Mouse (Mus musculus) MEL (cell line): ENCODE measurements around the gene Rnpepl1.
A peak's percentile ranks its signal among the peaks of the same experiment; 100 is the strongest.

ENCODE experiments used
- CTCF ChIP-seq, 3 experiments: IDR thresholded peaks in 2 of 3; conservative IDR thresholded peaks in 1 of 3; 2 replicates each; pipeline ENCODE4 v1.5.1; 2011 to 2012; ENCODE audit warnings: low read length in 3 of 3, low read depth in 2 of 3, mild to moderate bottlenecking in 2 of 3, improper control_type of control experiment in 1 of 3, inconsistent platforms in 1 of 3, mixed read lengths in 1 of 3, moderate library complexity in 1 of 3; ENCODE audit not compliant: control insufficient read depth in 1 of 3, insufficient read depth in 1 of 3, poor library complexity in 1 of 3, severe bottlenecking in 1 of 3
- MAX ChIP-seq: IDR thresholded peaks from 2 replicates; pipeline ENCODE4 v1.6.1; 2011; ENCODE audit warnings: low read length, improper control_type of control experiment
- POLR2AphosphoS2 ChIP-seq: IDR thresholded peaks from 2 replicates; pipeline ENCODE4 v1.6.1; 2011; ENCODE audit warnings: low read length, improper control_type of control experiment

- TF ChIP-seq MAX (no peak), POLR2AphosphoS2 (no peak), CTCF (IDR thresholded peaks at IDR 0.05 in 2 of 3, conservative IDR thresholded peaks at IDR 0.05 in 1 of 3; ENCODE audit: control insufficient read depth in 1 of 3, insufficient read depth in 1 of 3, low read depth in 2 of 3, low read length in 3 of 3, poor library complexity in 1 of 3, severe bottlenecking in 1 of 3) (peak; percentile 9 to 23 (median 23); a peak in 2 of 6 replicates)
These were observed 25.4 kb downstream of the Rnpepl1 start for GRCm38 (mm10) chr1:92935977-92936376.
